Mouse (Mus musculus): ENCODE measurements around the gene Galns. TPM values are rescaled to one million over a fixed set of nuclear protein-coding genes. Genes with fewer than 3 reads are reported as not detected.

Gene Galns
- 11.9 and 13.1 TPM in 2 replicates for polyA plus RNA-seq (2015; fragmentation: Nextera tagmentation; extraction: Ambion mirVana)

GRCm38 (mm10) chr8:122611295-122612133 is at the start of gene Galns, which contains the start of gene Trappc2l:
Gene Galns, minus strand, starts transcription at chr8:122611463.
Gene Trappc2l, plus strand, starts transcription at chr8:122611640.
- peak within 1 kb of the TSS; percentile 93 for H3K4me2 ChIP-seq
- peak within 1 kb of the TSS; percentile 52 for H3K9ac ChIP-seq
- no peaks in the 10 kb centered on the region for H3K27me3 ChIP-seq (replicated peaks)
- WGBS, result under 1% methylated on average over 47 of the region's 57 CpGs
- peak within 1 kb of the TSS; percentile 73 for H3K4me3 ChIP-seq (replicated peaks)
- no peaks in the 10 kb centered on the region for H3K9me3 ChIP-seq
- peaks cover 24% of the 10 kb centered on the region; the same call in 1 of the 2 replicates for H3K4me1 ChIP-seq
- ATAC-seq (ENCODE audit: insufficient read depth, low FRiP score, low read depth), result peak; percentile 95
- peak within 1 kb of the TSS; percentile 89 for H3K27ac ChIP-seq
- H3K36me3 ChIP-seq, result no peaks in the 10 kb centered on the region

- no peak for ATAC-seq (ENCODE audit: insufficient read depth, low FRiP score, low read depth)
These were observed 48.8 kb upstream of the Galns start for GRCm38 (mm10) chr8:122660022-122660421.

GRCm38 (mm10) chr8:122658807-122659160 is 47.5 kb upstream of the Galns start:
- Histone ChIP-seq H3K27ac (no peak overlapping the region), H3K4me3 (replicated peaks) (no peak overlapping the region), H3K9ac (no peak overlapping the region), H3K36me3 (no peaks in the 10 kb centered on the region), H3K27me3 (replicated peaks) (no peaks in the 10 kb centered on the region), H3K9me3 (no peaks in the 10 kb centered on the region), H3K4me1 (peaks cover 52% of the 10 kb centered on the region), H3K4me2 (no peak overlapping the region)
- ATAC-seq (ENCODE audit: insufficient read depth, low FRiP score, low read depth), result no peak
- WGBS, result 67% methylated on average over 9 of the region's 9 CpGs

More at GRCm38 (mm10) chr8:122660022-122660421, 48.8 kb upstream of the Galns start:
- no peaks in the 10 kb centered on the region for H3K27me3 ChIP-seq (replicated peaks)
- H3K4me3 ChIP-seq (replicated peaks), result no peak overlapping the region
- peaks cover 48% of the 10 kb centered on the region for H3K4me1 ChIP-seq
- 72% methylated on average over 2 of the region's 2 CpGs for WGBS
- H3K9ac ChIP-seq, result no peak overlapping the region
- H3K9me3 ChIP-seq, result no peaks in the 10 kb centered on the region
- no peaks in the 10 kb centered on the region for H3K36me3 ChIP-seq
- no peak overlapping the region for H3K4me2 ChIP-seq
- H3K27ac ChIP-seq, result no peak overlapping the region

DNA sequence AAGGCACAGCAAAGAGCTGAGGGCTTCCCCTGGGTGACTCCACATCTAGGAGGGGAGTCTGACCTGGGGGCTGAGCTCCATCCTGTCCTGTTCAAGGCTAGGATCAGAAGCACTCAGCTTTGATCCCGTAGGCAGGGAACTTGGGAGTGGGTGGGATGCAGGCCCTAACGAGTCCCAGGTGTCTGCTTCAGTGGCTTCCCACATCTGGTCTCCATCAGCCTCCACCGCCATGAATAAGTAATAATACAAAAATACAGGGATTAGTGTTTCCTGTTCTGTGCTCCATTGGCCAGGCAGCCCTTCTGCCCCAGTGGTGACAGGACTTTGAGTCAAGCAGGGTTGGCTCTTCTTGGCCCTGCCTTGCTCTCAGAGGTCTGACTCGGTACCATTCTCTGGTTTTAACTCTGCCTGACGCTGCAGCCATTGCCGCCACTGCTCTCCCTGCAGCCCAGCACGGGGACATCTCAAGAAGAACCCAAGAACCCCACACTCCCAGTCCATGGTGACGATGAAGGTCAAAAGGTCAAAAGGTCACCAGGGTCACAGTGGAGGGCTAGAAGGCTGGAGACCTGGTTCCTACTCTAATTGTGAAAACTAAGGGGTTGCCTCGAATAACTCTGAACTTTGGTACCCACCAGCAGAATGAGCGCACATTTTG is 47.0 kb upstream of the Galns start:
- Histone ChIP-seq H3K27ac (0 out of 2 replicates have a peak overlapping the region, but pooled peaks have one; percentile 6), H3K27me3 (replicated peaks) (no peaks in the 10 kb centered on the region), H3K4me1 (peaks cover 54% of the 10 kb centered on the region), H3K9me3 (no peaks in the 10 kb centered on the region), H3K4me2 (no peak overlapping the region), H3K4me3 (replicated peaks) (no peak overlapping the region), H3K36me3 (no peaks in the 10 kb centered on the region), H3K9ac (no peak overlapping the region)
- WGBS, result 54% methylated on average over 10 of the region's 10 CpGs
- no peak for ATAC-seq (ENCODE audit: insufficient read depth, low FRiP score, low read depth)

DNA sequence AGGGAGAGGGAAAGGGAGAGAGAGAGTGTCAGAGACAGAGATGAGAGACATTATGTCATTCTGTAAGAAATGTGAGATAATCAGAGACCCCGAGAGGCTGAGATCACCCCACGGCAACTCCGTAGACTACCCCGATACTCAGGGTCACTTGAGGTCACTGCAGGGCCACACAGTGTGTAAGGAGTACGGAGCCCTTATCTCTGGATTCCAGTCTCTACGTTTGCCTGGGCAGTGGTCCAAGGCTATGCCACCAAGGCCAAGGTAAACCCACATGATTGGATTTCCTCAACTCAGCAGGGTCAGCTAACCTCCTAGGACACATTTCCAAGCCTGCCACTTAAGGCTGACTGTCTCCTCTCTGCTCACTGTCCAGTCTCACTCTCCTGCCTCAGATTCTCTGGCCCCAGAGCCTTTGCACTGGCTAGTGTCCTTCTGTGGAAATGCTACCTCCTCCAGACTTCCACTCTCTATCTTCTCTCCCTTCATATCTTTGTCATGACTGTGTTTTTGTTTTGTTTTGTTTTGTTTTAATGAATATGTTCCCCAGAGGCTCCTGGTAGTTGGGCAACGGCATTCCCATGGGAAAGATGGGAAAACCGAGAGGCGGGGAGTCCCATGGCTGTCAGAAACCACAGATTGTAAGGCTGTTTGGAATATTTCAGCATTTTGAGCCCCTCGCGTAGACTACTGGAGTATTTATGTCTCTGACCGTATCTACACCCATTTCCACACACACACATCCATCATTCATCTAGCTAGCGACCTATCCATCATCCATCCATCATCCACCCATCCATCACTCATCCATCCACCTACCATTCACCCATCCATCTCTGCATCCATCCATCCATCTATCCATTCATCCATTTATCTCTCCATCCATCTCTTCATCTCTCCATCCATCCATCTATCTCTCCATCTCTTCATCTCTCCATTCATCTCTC is 45.1 kb upstream of the Galns start:
- Histone ChIP-seq H3K4me2 (no peak overlapping the region), H3K9me3 (no peaks in the 10 kb centered on the region), H3K9ac (no peak overlapping the region), H3K4me1 (peaks cover 54% of the 10 kb centered on the region), H3K4me3 (replicated peaks) (no peak overlapping the region), H3K27ac (no peak overlapping the region), H3K36me3 (no peaks in the 10 kb centered on the region), H3K27me3 (replicated peaks) (no peaks in the 10 kb centered on the region)
- no peak for ATAC-seq (ENCODE audit: insufficient read depth, low FRiP score, low read depth)
- 65% methylated on average over 13 of the region's 13 CpGs for WGBS

DNA sequence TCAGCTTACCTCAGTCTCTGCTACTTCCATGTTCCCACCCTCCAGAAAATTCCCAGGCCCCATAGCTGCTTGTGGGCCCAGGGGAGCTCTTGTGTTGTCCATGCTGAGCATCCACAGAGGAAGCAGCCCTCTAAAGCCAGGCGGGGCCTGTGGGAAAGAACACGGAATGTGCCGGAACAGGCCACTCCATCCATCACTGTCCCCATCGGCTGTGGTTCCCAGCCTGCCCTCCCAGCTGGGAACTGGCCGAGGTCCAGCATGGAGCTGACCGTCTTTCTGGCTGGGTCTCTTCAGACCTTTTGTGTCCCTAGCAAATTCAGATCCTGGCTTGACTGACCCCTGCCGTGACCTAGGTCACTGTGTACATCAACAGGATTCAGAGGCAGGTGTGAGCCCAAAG is 43.5 kb upstream of the Galns start:
- H3K4me1 ChIP-seq, result peaks cover 47% of the 10 kb centered on the region
- no peaks in the 10 kb centered on the region for H3K9me3 ChIP-seq
- no peaks in the 10 kb centered on the region for H3K36me3 ChIP-seq
- no peak overlapping the region for H3K4me2 ChIP-seq
- ATAC-seq (ENCODE audit: insufficient read depth, low FRiP score, low read depth), result peak; percentile 47; the same call in 1 of the 2 replicates
- H3K27me3 ChIP-seq (replicated peaks), result no peaks in the 10 kb centered on the region
- H3K9ac ChIP-seq, result no peak overlapping the region
- 18% methylated on average over 7 of the region's 7 CpGs for WGBS
- no peak overlapping the region for H3K27ac ChIP-seq
- no peak overlapping the region for H3K4me3 ChIP-seq (replicated peaks)

DNA sequence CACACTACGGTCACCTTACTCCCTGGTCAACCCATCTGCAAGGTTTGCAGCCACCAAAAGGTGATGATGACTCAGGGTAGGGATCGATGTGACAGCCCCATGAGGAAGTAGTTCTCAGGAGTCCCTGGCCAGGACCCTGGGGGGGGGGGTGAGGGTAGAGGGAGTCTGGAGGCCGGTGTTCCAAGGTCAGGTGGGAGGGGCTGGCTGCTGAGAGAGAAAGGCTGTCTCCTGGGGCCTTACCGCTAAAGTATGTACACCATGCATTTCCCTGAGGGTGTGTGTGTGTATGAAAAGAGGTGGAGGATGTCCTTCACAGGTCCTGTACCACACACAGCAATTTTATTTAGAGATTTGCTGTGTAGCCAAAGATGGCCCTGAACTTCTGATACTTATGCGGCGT is 41.4 kb upstream of the Galns start:
- no peaks in the 10 kb centered on the region for H3K36me3 ChIP-seq
- peaks cover 32% of the 10 kb centered on the region for H3K4me1 ChIP-seq
- H3K4me2 ChIP-seq, result no peak overlapping the region
- H3K27ac ChIP-seq, result no peak overlapping the region
- H3K4me3 ChIP-seq (replicated peaks), result no peak overlapping the region
- H3K9ac ChIP-seq, result no peak overlapping the region
- no peaks in the 10 kb centered on the region for H3K9me3 ChIP-seq
- ATAC-seq (ENCODE audit: insufficient read depth, low FRiP score, low read depth), result no peak
- H3K27me3 ChIP-seq (replicated peaks), result no peaks in the 10 kb centered on the region
- WGBS, result 57% methylated on average over 6 of the region's 6 CpGs

DNA sequence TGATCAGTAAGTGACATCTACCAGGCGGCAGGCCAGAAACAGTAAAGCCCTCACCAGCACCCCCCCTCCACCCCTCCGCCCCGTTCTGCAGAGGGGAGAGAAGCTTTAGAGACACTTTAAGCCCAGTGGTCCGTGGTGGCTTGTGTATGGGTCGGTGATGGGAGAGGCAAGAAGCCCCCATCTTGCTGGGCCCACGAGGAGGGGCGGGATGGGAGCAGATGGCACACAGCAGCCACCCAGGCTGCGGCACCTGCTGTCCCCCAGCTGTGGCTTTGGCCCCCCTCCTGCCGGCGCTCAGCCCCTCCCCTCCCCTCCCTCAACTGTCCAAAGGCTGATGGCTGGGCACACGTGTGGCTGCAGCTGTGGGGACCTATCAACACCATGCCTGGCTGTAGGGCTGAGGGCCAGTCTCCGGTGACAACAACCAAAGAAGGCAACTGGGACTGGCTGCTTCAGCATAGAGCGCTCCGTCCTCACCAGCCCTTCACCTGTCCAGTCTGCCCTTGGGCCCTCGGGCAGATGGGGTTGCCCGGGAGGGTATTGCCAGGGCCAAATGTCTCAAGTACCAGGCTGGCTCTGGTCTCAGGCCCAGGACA is 40.2 kb upstream of the Galns start:
- Histone ChIP-seq H3K4me3 (replicated peaks) (no peak overlapping the region), H3K27me3 (replicated peaks) (no peaks in the 10 kb centered on the region), H3K9me3 (no peaks in the 10 kb centered on the region), H3K36me3 (no peaks in the 10 kb centered on the region), H3K4me2 (no peak overlapping the region), H3K4me1 (peaks cover 32% of the 10 kb centered on the region), H3K9ac (no peak overlapping the region), H3K27ac (no peak overlapping the region)
- ATAC-seq (ENCODE audit: insufficient read depth, low FRiP score, low read depth), result no peak
- WGBS, result 75% methylated on average over 16 of the region's 16 CpGs

DNA sequence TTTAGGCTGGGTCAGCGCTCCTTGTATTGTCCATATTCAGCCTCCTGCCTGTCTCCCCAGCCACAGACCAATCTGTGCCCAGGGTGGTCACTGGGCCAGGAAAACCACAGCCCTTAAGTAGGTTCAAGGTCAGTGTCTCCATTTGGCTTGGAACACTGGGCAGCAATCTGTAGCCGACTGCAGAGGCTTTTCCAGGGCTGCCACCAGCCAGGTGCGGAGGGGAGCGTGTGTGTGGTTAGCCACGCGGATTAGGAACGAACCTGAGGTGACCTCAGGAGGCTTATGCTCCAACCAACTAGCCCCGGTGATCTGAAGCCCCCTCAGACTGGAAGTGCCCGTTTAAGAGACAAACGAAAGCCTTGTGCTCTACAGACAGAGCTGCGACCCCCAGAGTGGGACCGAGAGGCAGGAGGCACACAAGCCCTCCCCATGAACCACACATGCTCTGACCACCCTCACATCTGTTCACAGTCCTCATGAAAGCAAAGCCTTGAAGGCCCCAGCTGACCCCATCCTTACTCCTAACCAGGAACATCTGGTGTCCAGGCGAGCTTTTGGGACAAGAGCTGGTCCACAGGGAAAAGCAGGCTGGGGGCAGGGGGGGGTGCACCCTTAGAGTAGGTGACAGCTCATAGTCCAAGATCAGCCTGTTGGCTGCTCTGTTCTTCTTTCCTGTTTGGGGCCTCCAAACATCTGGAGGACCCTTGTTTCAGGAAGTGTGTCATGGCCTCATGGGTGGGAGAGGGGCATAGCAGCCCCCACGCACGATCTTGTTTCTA is 37.1 kb upstream of the Galns start:
- no peaks in the 10 kb centered on the region for H3K9me3 ChIP-seq
- ATAC-seq (ENCODE audit: insufficient read depth, low FRiP score, low read depth), result no peak
- no peak overlapping the region for H3K9ac ChIP-seq
- no peak overlapping the region for H3K4me2 ChIP-seq
- WGBS, result 62% methylated on average over 15 of the region's 15 CpGs
- H3K27ac ChIP-seq, result no peak overlapping the region
- H3K4me1 ChIP-seq, result peaks cover 10% of the 10 kb centered on the region
- no peaks in the 10 kb centered on the region for H3K36me3 ChIP-seq
- H3K4me3 ChIP-seq (replicated peaks), result no peak overlapping the region
- H3K27me3 ChIP-seq (replicated peaks), result no peaks in the 10 kb centered on the region

GRCm38 (mm10) chr8:122646337-122646736 is 35.1 kb upstream of the Galns start:
- no peaks in the 10 kb centered on the region for H3K27me3 ChIP-seq (replicated peaks)
- H3K36me3 ChIP-seq, result no peaks in the 10 kb centered on the region
- H3K4me3 ChIP-seq (replicated peaks), result no peak overlapping the region
- no peak overlapping the region for H3K27ac ChIP-seq
- 88% methylated on average over 16 of the region's 16 CpGs for WGBS
- no peak for ATAC-seq (ENCODE audit: insufficient read depth, low FRiP score, low read depth)
- no peak overlapping the region for H3K4me2 ChIP-seq
- H3K4me1 ChIP-seq, result peaks cover 9% of the 10 kb centered on the region; the same call in 1 of the 2 replicates
- H3K9me3 ChIP-seq, result no peaks in the 10 kb centered on the region
- no peak overlapping the region for H3K9ac ChIP-seq

All from stomach, embryonic 15.5 days (tissue).